Mouse (Mus musculus): ENCODE measurements around the gene Ssr1. TPM values are rescaled to one million over a fixed set of nuclear protein-coding genes. Genes with fewer than 3 reads are reported as not detected.

Ssr1 gene
- polyA plus RNA-seq, 1 experiment: 70.7 TPM

GRCm38 (mm10) chr13:38027618-38028248 is 33.7 kb upstream of the Ssr1 start:
- no peak overlapping the region for H3ac ChIP-seq (ENCODE audit: control insufficient read depth, insufficient read length, low read depth)
- no peaks in the 10 kb centered on the region for H3K79me2 ChIP-seq (ENCODE audit: control insufficient read depth, insufficient read depth)
- H3K4me3 ChIP-seq (ENCODE audit: insufficient read depth, poor library complexity, severe bottlenecking): no peak overlapping the region
- H3K27me3 ChIP-seq (ENCODE audit: control insufficient read depth, insufficient read depth, insufficient read length): no peaks in the 10 kb centered on the region
- TF ChIP-seq USF1 (IDR thresholded peaks at IDR 0.05; ENCODE audit: low read depth): no peak
- no peak for TF ChIP-seq CEBPB (IDR thresholded peaks at IDR 0.05; ENCODE audit: low read depth)
- no peak for TF ChIP-seq MYOG (IDR thresholded peaks at IDR 0.05; ENCODE audit: control insufficient read depth, extremely low read depth, insufficient read length)
- no peak for TF ChIP-seq MYOD1 (IDR thresholded peaks at IDR 0.05; ENCODE audit: control insufficient read depth, insufficient read length, low read depth)
- no peak for TF ChIP-seq MAX (IDR thresholded peaks at IDR 0.05)
- no peak for TF ChIP-seq FOSL1 (IDR thresholded peaks at IDR 0.05; ENCODE audit: insufficient read depth, low read length, poor library complexity, severe bottlenecking)
- TF ChIP-seq CTCF (IDR thresholded peaks at IDR 0.05; ENCODE audit: control insufficient read depth, insufficient read depth, insufficient read length): no peak
- H3K79me3 ChIP-seq (ENCODE audit: low read depth): no peaks in the 10 kb centered on the region
- no peaks in the 10 kb centered on the region for H3K36me3 ChIP-seq (ENCODE audit: control insufficient read depth, insufficient read depth)

- Histone ChIP-seq H3K79me3 (ENCODE audit: low read depth) (no peaks in the 10 kb centered on the region), H3K27me3 (ENCODE audit: control insufficient read depth, insufficient read depth, insufficient read length) (no peaks in the 10 kb centered on the region), H3K36me3 (ENCODE audit: control insufficient read depth, insufficient read depth) (no peaks in the 10 kb centered on the region), H3K4me3 (ENCODE audit: insufficient read depth, poor library complexity, severe bottlenecking) (no peak overlapping the region), H3ac (ENCODE audit: control insufficient read depth, insufficient read length, low read depth) (no peak overlapping the region), H3K79me2 (ENCODE audit: control insufficient read depth, insufficient read depth) (no peaks in the 10 kb centered on the region)
- TF ChIP-seq MAX (IDR thresholded peaks at IDR 0.05) (no peak), CTCF (IDR thresholded peaks at IDR 0.05; ENCODE audit: control insufficient read depth, insufficient read depth, insufficient read length) (no peak), FOSL1 (IDR thresholded peaks at IDR 0.05; ENCODE audit: insufficient read depth, low read length, poor library complexity, severe bottlenecking) (no peak)
Observed at GRCm38 (mm10) chr13:38025874-38026273, 31.9 kb upstream of the Ssr1 start.

- H3ac ChIP-seq (ENCODE audit: control insufficient read depth, insufficient read length, low read depth): no peak overlapping the region
- no peaks in the 10 kb centered on the region for H3K79me2 ChIP-seq (ENCODE audit: control insufficient read depth, insufficient read depth)
- H3K36me3 ChIP-seq (ENCODE audit: control insufficient read depth, insufficient read depth): no peaks in the 10 kb centered on the region
- no peak overlapping the region for H3K4me3 ChIP-seq (ENCODE audit: insufficient read depth, poor library complexity, severe bottlenecking)
- no peaks in the 10 kb centered on the region for H3K27me3 ChIP-seq (ENCODE audit: control insufficient read depth, insufficient read depth, insufficient read length)
- TF ChIP-seq MYOD1 (IDR thresholded peaks at IDR 0.05; ENCODE audit: control insufficient read depth, insufficient read length, low read depth): no peak
- no peak for TF ChIP-seq MAX (IDR thresholded peaks at IDR 0.05)
- TF ChIP-seq CEBPB (IDR thresholded peaks at IDR 0.05; ENCODE audit: low read depth): no peak
- TF ChIP-seq MYOG (IDR thresholded peaks at IDR 0.05; ENCODE audit: control insufficient read depth, extremely low read depth, insufficient read length): no peak
- no peak for TF ChIP-seq CTCF (IDR thresholded peaks at IDR 0.05; ENCODE audit: control insufficient read depth, insufficient read depth, insufficient read length)
- TF ChIP-seq USF1 (IDR thresholded peaks at IDR 0.05; ENCODE audit: low read depth): no peak
- TF ChIP-seq FOSL1 (IDR thresholded peaks at IDR 0.05; ENCODE audit: insufficient read depth, low read length, poor library complexity, severe bottlenecking): no peak
- H3K79me3 ChIP-seq (ENCODE audit: low read depth): no peaks in the 10 kb centered on the region
Observed at GRCm38 (mm10) chr13:38018791-38019190, 24.8 kb upstream of the Ssr1 start.

GRCm38 (mm10) chr13:38015591-38015990 is 21.6 kb upstream of the Ssr1 start:
- TF ChIP-seq MYOD1 (IDR thresholded peaks at IDR 0.05; ENCODE audit: control insufficient read depth, insufficient read length, low read depth) (no peak), FOSL1 (IDR thresholded peaks at IDR 0.05; ENCODE audit: insufficient read depth, low read length, poor library complexity, severe bottlenecking) (no peak), USF1 (IDR thresholded peaks at IDR 0.05; ENCODE audit: low read depth) (no peak), MYOG (IDR thresholded peaks at IDR 0.05; ENCODE audit: control insufficient read depth, extremely low read depth, insufficient read length) (no peak), CTCF (IDR thresholded peaks at IDR 0.05; ENCODE audit: control insufficient read depth, insufficient read depth, insufficient read length) (no peak), CEBPB (IDR thresholded peaks at IDR 0.05; ENCODE audit: low read depth) (no peak), MAX (IDR thresholded peaks at IDR 0.05) (no peak)
- no peaks in the 10 kb centered on the region for H3K27me3 ChIP-seq (ENCODE audit: control insufficient read depth, insufficient read depth, insufficient read length)
- no peaks in the 10 kb centered on the region for H3K79me3 ChIP-seq (ENCODE audit: low read depth)

GRCm38 (mm10) chr13:38012436-38012835 is 18.4 kb upstream of the Ssr1 start:
- H3ac ChIP-seq (ENCODE audit: control insufficient read depth, insufficient read length, low read depth): no peak overlapping the region
- no peaks in the 10 kb centered on the region for H3K79me3 ChIP-seq (ENCODE audit: low read depth)
- H3K4me3 ChIP-seq (ENCODE audit: insufficient read depth, poor library complexity, severe bottlenecking): no peak overlapping the region
- no peaks in the 10 kb centered on the region for H3K27me3 ChIP-seq (ENCODE audit: control insufficient read depth, insufficient read depth, insufficient read length)
- H3K36me3 ChIP-seq (ENCODE audit: control insufficient read depth, insufficient read depth): no peaks in the 10 kb centered on the region
- TF ChIP-seq MYOG (IDR thresholded peaks at IDR 0.05; ENCODE audit: control insufficient read depth, extremely low read depth, insufficient read length): no peak
- TF ChIP-seq MAX (IDR thresholded peaks at IDR 0.05): no peak
- TF ChIP-seq CEBPB (IDR thresholded peaks at IDR 0.05; ENCODE audit: low read depth): no peak
- TF ChIP-seq FOSL1 (IDR thresholded peaks at IDR 0.05; ENCODE audit: insufficient read depth, low read length, poor library complexity, severe bottlenecking): no peak
- no peaks in the 10 kb centered on the region for H3K79me2 ChIP-seq (ENCODE audit: control insufficient read depth, insufficient read depth)

More at GRCm38 (mm10) chr13:38015591-38015990, 21.6 kb upstream of the Ssr1 start:
- H3ac ChIP-seq (ENCODE audit: control insufficient read depth, insufficient read length, low read depth): no peak overlapping the region
- H3K79me2 ChIP-seq (ENCODE audit: control insufficient read depth, insufficient read depth): no peaks in the 10 kb centered on the region
- H3K4me3 ChIP-seq (ENCODE audit: insufficient read depth, poor library complexity, severe bottlenecking): no peak overlapping the region
- H3K36me3 ChIP-seq (ENCODE audit: control insufficient read depth, insufficient read depth): no peaks in the 10 kb centered on the region

GRCm38 (mm10) chr13:38010444-38010910 is 16.5 kb upstream of the Ssr1 start:
- TF ChIP-seq FOSL1 (IDR thresholded peaks at IDR 0.05; ENCODE audit: insufficient read depth, low read length, poor library complexity, severe bottlenecking) (no peak), USF1 (IDR thresholded peaks at IDR 0.05; ENCODE audit: low read depth) (no peak), CTCF (IDR thresholded peaks at IDR 0.05; ENCODE audit: control insufficient read depth, insufficient read depth, insufficient read length) (no peak), MYOD1 (IDR thresholded peaks at IDR 0.05; ENCODE audit: control insufficient read depth, insufficient read length, low read depth) (no peak), MAX (IDR thresholded peaks at IDR 0.05) (no peak), CEBPB (IDR thresholded peaks at IDR 0.05; ENCODE audit: low read depth) (no peak), MYOG (IDR thresholded peaks at IDR 0.05; ENCODE audit: control insufficient read depth, extremely low read depth, insufficient read length) (no peak)
- Histone ChIP-seq H3ac (ENCODE audit: control insufficient read depth, insufficient read length, low read depth) (no peak overlapping the region), H3K79me3 (ENCODE audit: low read depth) (no peaks in the 10 kb centered on the region), H3K4me3 (ENCODE audit: insufficient read depth, poor library complexity, severe bottlenecking) (no peak overlapping the region), H3K36me3 (ENCODE audit: control insufficient read depth, insufficient read depth) (no peaks in the 10 kb centered on the region), H3K27me3 (ENCODE audit: control insufficient read depth, insufficient read depth, insufficient read length) (no peaks in the 10 kb centered on the region), H3K79me2 (ENCODE audit: control insufficient read depth, insufficient read depth) (no peaks in the 10 kb centered on the region)
